Mouse (Mus musculus) central nervous system, embryonic 11.5 days (tissue): Measurements from ENCODE around the gene Ankrd13a. TPM values are rescaled to one million over a fixed set of nuclear protein-coding genes. Genes with fewer than 3 reads are reported as not detected.

Experiments
- polyA plus RNA-seq: library from polyadenylated mRNA; depleted of rRNA; stranded (reverse); fragments of >200 nt; gene quantifications from 2 replicates; pipeline ENCODE4 v1.2.3, GENCODE M21; 2012; rRNA removed

Gene Ankrd13a
- polyA plus RNA-seq = 59.0 and 64.2 TPM in 2 replicates

GRCm38 (mm10) chr5:114774403-114775051 lies at the start of gene Ankrd13a:
Ankrd13a (plus strand) TSS chr5:114774677.

GRCm38 (mm10) chr5:114775056-114775979 lies 841 bp downstream of the Ankrd13a start, which contains the start of gene Git2:
Git2 (minus strand) TSS chr5:114775517.

GRCm38 (mm10) chr5:114822796-114823688 lies 48.6 kb downstream of the Ankrd13a start, which contains the start of gene 1500011B03Rik:
1500011B03Rik (minus strand) TSS chr5:114823468.

GRCm38 (mm10) chr5:114853364-114853763 lies 78.9 kb downstream of the Ankrd13a start, which contains the start of gene 4930519G04Rik:
4930519G04Rik (plus strand) TSS chr5:114853664.

Other genes with a start within 250 kb of the Ankrd13a start
- 7.0 and 7.1 TPM in 2 replicates for gene Fam222a, start 206.7 kb upstream of the Ankrd13a start, polyA plus RNA-seq
- 0.47 and 1.2 TPM in 2 replicates for gene Trpv4, start 116.3 kb upstream of the Ankrd13a start, polyA plus RNA-seq
- 29.9 and 35.4 TPM in 2 replicates for gene Gltp, start 83.7 kb upstream of the Ankrd13a start, polyA plus RNA-seq
- 37.6 and 60.1 TPM in 2 replicates for gene Tchp, start 66.9 kb upstream of the Ankrd13a start, polyA plus RNA-seq
- 34.7 and 43.9 TPM in 2 replicates for gene Git2, start 840 bp downstream of the Ankrd13a start, polyA plus RNA-seq
- 112 and 114 TPM in 2 replicates for gene 1500011B03Rik, start 48.8 kb downstream of the Ankrd13a start, polyA plus RNA-seq
- gene 4930519G04Rik, start 79.0 kb downstream of the Ankrd13a start, polyA plus RNA-seq = not detected in 2 replicates
- 0.17 and 0.31 TPM in 2 replicates for gene Gm9936, start 84.0 kb downstream of the Ankrd13a start, polyA plus RNA-seq
- gene Oasl2, start 122.3 kb downstream of the Ankrd13a start, polyA plus RNA-seq = 1.6 and 1.9 TPM in 2 replicates
- gene Oasl1, start 148.6 kb downstream of the Ankrd13a start, polyA plus RNA-seq = 0.12 and 0.35 TPM in 2 replicates
- gene 2210016L21Rik, start 167.5 kb downstream of the Ankrd13a start, polyA plus RNA-seq = 36.8 and 52.9 TPM in 2 replicates
- 0.10 and 0.17 TPM in 2 replicates for gene Hnf1a, start 196.4 kb downstream of the Ankrd13a start, polyA plus RNA-seq
- 50.8 and 81.5 TPM in 2 replicates for gene Sppl3, start 236.5 kb downstream of the Ankrd13a start, polyA plus RNA-seq